Mouse (Mus musculus) liver, embryonic 14.5 days (tissue): ENCODE results near the gene Fmnl1.

Experiments used
- CTCF ChIP-seq: IDR thresholded peaks from 2 replicates; pipeline ENCODE4 v1.5.1; 2016; ENCODE audit warnings: antibody characterized with exemption, low read depth, control low read depth
- EP300 ChIP-seq: IDR thresholded peaks from 2 replicates; pipeline ENCODE4 v1.6.1; 2016; ENCODE audit warnings: antibody characterized with exemption, low read depth

DNA sequence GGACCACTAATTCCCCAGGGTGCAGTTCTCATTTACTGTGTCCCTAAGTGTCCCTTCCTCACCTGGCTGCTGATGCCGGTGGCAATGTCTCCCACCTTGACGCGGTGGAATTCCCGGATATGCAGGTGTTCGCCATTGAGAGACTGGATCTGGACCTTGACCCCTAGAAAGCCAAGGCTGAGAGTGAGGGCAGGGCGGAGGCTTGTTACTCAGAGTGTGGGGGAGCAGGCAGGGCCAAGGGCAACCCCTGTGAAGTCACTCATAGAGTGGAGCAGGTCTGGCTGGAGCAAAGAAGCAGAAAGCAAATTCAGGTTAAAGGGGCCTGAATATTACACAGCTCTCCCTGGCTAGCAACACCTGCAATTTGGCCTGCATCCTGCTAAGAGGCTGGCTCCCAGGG lies 50.5 kb downstream of the Fmnl1 start:
- no peak for TF ChIP-seq CTCF
- TF ChIP-seq EP300: no peak
